Mouse (Mus musculus) cerebral cortex, adult 2 months (tissue): ENCODE measurements around the gene Arhgef15.

ENCODE experiments used
- WGBS: fragments of 180-500 bp; shearing (Covaris S2); methylation state at CpG from one replicate; pipeline ENCODE4 v1.1.7; 2018; 5-methylcytosine and 5-hydroxymethylcytosine counted together

The Arhgef15 gene

DNA sequence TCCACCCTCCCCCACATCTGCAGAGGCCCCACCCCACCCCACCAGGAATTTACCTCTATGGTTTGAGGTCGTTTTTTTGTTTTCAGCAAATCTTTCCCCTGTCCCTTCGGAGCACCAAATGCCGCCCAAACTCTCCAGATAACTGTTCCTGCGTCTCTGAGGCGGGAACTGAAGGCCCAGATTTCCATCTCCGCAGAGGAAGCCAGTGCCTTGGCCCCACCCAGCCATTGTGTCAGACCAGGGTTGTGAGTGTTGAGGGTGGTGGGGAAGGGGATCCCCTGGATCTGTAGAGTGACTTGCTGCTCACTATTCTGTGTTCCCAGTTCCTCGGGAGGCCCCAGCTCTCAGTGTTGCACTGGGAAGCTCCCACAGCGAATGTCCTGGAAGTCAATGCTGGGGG is at the start of gene Arhgef15:
Arhgef15 (minus strand) TSS at position 173 of the 400 bp plus-strand sequence.
- 66% methylated on average over 8 of the region's 8 CpGs for WGBS

DNA sequence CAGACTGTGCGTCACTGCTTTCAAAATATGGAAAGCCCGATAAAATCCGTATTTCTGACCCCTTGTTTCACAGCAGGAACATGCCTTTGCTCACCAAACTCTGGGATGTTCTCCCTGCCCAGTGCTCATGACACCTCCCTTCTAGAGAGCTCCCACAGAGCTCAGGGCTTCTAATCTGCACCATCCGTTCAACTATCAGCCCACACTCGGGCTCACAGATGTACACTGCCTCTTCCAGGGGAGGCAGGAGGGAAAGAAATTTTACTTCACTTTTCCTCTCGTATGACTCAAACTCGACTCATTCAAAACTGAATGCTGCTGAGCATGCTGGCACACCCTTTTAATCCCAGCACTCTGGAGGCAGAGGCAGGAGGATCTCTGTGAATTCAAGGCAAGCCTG is 47.9 kb upstream of the Arhgef15 start:
- 64% methylated on average over 7 of the region's 7 CpGs for WGBS

DNA sequence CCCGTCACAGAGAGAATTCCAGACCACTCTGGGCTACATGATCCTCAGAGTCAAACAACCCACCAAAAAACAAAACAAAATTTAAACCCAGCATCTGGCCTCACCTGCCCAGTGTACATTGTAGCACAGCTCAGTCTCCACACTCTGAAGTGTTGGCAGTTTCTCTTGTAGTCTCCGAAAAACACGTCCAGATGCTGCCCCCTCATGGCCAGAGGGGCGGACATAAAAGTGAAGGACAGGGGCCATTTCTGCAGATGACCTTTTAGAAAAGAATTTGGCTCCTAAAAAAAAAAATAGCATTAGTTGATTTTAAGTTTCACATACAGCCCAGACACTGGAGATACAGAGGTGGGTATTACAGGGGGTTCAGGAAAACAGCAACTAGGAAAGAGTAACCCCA is 46.3 kb upstream of the Arhgef15 start:
- WGBS, result 51% methylated on average over 4 of the region's 4 CpGs

DNA sequence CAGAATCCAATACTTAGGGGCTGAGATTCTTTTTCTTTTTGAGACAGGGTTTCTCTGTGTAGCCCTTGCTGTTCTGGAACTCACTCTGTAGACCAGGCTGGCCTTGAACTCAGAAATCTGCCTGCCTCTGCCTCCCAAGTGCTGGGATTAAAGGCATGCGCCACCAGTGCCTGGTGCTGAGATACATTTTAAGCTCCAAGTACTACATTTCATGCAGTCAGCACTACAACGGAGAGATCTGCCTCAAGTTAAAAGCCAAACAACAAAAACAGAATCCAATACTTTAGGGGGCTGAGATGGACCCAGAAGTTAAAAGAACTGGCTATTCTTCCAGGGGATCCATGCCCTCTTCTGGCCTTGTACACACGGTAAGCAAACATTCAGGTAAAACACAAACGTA is 45.5 kb upstream of the Arhgef15 start:
- WGBS, result 93% methylated on average over 4 of the region's 4 CpGs

DNA sequence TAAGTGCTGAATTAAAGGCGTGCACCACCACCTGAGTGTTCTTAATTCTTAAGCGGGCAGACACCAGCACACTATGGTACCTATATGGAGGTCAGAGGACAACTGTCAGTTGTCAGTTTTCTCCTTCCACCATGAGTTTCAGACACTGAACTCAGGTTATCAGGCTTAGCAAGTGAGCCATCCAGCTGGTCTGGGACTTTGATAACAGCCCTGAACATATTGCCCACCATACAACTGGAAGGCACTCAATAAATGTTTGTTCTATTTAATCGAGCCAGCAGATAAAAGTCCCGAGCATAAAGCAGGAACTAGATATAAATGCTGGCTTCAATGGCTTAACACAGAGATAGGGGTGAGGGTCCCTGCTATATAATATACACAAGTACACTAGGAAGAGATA is 39.8 kb upstream of the Arhgef15 start:
- 93% methylated on average over 4 of the region's 4 CpGs for WGBS

DNA sequence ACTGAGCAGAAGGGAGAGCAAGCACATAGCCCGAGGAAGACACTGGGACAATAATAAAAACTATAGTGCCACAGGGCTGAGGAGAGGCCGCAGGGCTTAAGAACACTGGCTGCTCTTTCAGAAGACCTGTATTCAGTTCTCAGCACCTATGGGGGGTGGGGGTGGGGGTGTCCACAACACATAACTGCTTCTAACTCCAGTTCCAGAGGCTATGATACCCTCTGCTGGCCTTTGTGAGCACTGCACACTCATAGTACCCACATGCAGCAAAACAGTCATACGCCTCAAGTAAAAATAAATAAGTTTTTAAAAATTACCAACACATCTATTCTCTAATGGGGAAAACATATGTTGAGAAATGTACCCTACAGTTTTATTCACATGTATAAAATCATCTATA is 37.1 kb upstream of the Arhgef15 start:
- WGBS, result 98% methylated on average over 3 of the region's 3 CpGs

DNA sequence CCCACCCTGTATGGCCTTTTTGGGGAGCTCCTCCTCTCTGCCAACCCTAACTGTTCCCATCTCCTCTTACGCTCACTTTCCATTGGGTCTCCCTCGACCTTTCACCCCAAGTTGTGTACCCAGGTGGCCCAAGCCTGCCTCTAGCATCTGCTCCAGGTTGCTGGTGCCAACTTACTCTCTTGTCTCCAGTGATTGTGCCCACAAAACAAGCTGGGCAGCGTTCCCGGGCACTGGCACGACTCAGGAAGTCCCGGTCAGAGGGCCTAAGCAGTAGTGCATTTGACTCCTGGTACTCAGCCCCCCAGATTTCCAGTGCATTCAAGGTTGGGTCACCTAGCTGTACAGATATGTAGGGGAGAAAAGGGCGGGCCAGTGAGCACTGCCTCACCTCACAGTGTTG is 35.8 kb upstream of the Arhgef15 start:
- WGBS, result 76% methylated on average over 7 of the region's 7 CpGs

DNA sequence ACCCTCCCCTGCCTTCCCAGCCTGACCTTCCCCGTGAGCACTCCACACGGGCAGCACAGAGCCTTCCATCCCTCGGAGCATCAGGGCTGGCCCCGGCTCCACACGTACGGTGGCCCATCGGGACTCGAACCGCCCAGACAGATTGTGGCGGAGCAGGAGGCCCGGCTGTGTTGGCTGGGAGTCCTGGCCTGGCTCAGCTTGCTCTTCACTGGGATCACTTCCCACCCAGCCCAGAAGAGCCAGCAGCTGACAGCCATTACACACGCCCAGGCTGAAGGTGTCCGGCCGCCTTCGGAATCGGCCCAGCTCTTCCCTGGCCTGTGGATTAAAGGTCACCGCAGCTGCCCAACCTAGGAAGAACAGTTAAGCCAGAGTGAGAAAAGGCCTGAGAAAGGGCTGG is 31.1 kb upstream of the Arhgef15 start:
- 84% methylated on average over 17 of the region's 17 CpGs for WGBS

DNA sequence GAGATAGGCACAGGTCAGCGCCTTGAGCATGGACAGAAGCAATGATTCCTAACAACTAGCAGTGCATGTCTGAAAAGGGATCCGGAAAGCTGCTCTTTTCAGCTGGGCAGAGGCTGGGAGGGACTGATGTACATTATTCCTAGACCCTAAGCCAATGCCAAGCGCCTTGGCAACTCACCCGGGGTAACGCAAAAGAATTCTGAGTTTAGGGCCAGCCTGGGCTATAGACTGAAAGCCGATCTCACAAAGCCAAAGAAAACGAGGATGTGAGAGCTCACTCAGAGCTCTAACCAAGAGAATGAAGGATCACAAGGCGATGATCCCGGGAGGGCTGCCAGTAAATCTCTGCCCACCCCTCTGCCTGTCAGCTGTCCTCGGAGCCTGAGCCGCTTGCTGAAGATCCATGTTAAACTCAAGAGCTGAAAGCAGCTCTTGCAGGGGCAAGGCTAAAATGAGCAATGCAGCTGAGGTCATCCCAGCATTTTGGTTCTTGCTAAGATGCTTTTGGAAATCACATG is 30.1 kb upstream of the Arhgef15 start:
- WGBS, result 67% methylated on average over 11 of the region's 11 CpGs

DNA sequence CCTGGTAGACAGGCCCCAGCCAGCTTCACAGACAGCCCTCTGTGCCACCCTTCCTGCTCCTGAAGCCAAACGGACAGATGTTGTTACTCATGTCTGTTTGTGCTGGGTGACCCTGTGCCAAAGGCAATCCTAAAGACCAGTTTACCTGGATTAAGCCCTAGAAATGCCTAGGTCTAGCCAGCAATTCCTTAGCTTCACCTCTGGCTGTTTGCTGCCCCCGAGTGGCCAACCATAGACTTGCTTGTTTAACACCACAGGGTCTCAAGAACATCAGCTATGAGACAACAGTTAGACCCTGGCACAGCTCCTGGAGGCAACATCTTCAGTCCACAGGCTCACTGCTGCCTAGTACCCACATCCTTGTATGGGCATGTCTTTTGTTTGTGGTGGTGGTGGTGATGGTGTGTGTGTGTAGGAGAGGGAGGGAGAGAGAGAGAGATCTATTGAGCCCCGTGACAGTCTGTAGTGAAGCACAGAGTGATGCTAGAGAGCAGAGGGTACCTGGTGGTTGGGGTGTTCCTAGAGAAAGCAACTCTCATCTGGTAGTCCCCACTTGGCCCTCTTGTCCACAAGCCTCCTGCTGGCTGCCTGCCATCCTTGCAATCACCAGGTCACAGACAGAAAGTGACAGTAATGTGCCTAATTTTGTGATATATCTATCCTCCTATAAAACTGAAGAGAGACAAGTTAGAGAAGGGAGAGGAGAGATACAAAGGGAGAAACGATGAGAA is 25.5 kb upstream of the Arhgef15 start:
- 27% methylated on average over 4 of the region's 4 CpGs for WGBS

DNA sequence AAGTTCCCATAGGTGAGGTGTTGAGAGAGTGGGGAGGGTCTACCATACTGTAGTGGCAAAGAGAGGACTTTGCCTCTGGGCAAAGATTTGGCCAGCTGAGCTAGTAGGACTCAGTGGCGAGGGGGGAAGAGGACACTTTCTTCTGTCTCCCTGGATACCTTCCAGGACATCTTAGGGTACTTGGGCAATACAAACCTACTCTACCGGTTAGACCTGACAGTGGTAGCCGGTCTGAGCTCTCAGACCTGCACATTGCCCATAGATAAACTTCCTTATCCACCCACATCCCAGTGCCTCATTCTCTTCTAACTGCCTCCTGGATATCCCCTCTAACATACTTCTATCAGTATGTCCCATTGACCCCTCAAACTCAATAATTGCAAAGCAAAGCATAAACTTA is 23.6 kb upstream of the Arhgef15 start:
- WGBS, result 81% methylated on average over 3 of the region's 3 CpGs

DNA sequence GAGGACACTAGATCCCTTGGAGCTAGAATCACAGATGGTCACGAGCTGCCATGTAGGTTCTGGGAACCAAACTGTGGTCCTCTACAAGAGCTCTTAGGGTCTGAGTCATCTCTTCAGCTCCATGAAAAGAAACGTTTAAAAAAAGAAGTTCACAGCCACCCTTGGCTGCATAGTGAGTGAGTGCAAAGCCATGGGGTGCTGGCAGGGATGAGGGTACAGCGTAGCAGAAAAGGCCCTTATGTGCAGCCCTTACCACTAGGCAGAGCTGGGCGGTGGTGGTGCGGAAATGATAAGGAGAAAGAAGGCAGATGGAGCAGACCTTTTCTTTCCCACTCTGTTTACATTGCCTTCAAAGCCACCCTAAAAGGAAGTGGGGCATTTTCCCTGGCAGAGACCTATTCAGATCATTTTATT is 22.0 kb upstream of the Arhgef15 start:
- WGBS, result 30% methylated on average over 5 of the region's 5 CpGs

DNA sequence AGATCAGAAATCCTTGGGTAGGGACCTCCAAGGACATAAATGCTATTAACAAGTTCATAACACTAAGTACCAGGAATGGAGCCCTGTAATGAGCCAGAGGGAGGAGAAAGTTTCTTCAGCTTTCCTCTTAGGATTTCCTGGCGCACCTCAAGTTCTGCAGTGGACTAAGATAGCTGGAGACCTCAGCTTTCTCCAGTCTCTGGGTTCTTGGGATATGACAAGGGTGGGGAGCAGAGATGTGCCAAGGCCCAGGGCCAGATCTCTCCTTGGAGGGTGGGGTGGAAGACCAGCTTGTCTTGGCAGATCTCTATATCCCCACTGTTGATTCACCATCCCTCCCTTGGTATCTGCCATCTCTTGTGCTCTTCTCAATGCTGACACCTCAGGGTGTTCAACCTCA is 18.3 kb upstream of the Arhgef15 start:
- 96% methylated on average over 1 of the region's 1 CpGs for WGBS

DNA sequence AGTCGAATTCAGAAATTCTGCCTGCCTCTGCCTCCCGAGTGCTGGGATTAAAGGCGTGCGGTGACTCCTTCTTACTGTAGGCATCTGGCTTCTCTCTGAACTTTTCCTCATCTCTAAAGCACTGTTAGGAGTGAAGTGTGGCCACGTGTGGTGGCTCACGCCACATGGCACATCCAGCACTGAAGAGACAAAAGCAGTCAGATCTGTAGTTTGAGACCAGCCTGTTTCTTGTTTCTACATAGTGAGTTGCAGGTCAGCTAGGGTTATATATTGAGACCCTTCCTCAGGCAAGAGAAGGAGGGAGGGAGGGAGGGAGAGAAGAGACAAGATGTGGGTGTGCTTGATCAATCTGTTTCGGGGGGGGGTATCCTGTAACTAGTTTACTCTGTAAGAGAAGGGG is 17.8 kb upstream of the Arhgef15 start, which contains the start of gene Rangrf:
Rangrf (minus strand) TSS at position 101 of the 400 bp plus-strand sequence.
- WGBS, result 82% methylated on average over 7 of the region's 7 CpGs

DNA sequence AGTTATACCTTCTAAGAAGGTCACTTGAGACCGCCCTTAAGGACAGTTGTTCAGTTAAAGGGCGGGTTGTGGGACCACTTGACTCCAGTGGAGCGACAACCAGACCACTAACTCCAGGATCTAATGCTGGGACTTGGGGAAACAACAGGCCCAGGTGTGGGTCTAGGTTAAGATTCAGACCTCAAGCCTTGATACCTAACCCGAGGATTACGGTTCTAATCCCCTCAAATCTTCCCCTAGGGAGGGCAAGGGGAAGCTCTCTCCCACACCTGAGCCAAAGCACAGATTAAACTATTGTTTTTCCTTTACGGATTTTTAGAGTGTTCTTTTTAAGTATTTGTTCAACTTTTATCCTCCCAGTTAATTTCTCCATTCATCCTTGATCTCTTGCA is 16.8 kb upstream of the Arhgef15 start:
- WGBS, result 34% methylated on average over 6 of the region's 6 CpGs

DNA sequence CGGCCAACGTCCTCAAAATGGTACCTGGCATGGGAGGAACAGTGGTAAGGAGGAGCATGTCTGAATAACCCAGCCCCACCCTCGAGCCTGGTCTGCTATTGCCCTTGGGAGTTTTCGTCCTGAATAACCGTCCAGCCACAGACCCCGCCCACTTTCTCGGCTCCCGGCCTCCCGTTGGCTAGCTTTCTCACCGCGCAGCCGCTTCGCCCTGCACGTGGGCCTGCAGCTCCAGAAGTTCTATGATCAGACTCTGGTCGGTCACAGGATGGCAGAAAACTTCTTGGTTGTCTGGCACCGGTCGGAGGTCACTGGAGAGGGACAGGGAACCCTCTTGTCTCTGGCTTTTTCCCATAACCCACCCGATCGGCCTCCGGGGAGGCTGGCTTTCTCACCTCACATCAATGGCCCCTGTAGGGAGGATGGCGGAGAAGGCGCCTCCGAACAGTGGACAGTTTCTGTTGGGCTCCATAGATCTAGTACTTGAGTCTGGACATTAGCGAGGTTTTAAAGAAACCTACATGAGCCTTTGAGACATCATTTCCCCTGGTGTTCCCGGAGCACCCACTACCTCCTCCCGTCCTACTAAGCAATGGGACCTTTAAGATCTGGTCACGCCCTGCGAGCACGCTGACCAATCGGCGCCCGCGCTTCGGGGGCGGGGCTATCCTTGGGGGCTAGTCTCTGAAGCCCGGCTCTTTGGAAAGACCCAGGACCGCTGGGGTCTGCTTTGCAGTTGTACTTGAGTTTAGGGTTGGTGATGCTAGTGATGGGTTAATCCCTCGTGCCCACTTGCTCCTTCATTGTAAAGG is 16.2 kb upstream of the Arhgef15 start:
- 2% methylated on average over 38 of the region's 38 CpGs for WGBS

DNA sequence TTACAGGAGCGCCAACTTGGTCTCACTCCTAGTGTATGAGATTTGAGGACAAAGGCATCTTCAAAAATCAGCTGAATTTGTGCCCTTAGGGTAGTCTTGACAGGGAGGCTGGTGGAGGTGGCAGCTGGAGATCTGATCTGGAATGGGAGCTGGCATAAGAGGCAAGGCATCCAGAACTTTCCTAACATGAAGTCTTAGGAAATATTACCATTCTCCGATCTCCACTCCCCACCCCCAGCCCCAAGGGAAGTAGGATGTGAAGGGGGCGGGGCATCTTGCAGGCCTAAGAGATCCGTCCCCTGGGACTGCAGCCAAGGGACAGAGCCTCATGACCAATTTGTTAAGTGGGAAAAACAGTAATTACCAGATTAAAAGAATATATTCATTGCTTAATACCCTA is 13.0 kb upstream of the Arhgef15 start:
- WGBS, result 67% methylated on average over 4 of the region's 4 CpGs

DNA sequence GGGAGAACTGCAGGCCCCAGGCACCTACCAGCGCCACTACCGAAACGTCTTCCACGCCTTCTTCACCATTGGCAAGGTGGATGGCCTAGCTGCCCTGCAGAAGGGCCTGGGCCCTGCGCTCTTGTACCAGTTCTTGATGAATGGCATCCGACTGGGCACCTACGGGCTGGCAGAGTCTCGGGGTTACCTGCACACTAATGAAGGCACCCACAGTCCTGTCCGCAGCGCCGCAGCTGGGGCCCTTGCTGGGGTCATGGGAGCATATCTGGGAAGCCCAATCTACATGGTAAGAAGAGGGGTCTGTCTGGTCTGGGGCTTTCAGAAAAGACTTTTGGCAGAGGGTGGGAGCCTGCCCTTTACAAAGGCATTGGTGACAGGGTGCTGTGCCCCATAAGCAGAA is 11.5 kb upstream of the Arhgef15 start:
- 88% methylated on average over 11 of the region's 11 CpGs for WGBS

DNA sequence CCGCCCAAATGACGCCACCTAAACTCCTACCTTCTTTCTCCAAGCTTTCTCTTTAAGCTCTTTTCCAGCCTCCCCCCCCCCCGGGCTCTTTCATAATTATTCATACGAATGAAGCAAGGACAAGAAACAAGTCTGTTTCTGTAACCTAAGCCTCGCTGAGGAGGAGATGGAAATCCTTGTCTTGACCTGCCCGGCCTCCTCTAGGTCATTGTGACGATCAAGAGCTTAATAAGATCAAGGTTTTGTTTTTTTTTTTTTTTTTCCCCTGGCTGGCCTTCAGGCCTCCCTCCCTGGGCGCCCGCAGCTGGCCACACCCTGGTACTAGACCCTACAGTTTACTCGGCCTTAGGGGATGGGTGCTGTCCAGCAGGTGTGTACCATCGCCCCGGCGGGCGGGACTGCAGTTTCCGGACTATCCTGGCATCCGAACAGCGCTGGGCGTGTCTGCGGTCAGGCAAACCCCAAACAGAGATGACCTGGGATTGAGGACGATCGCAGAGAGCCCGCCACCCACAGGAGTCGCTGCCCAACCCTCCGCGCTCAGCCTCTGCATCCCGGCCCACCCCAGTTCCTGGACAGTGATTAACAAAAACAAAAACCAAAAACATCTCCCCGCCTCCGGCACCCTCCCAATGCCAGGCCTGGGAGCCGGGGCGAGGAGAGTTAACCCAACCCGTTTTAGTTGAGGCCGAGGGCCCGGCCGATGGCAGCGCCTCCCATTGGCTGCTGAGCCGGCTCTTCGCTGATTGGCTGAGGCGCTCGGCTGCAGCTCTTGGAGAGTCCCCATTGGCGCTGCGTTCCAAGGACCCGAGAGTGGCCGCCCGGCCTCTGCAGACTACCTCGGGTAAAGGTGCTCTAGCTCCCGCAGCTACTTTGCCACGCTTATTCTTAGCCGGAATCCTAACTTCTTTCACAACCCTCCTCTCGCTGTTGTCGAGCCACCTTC is 10.3 kb upstream of the Arhgef15 start, which contains the start of gene Slc25a35:
Slc25a35 (plus strand) TSS at position 795 of the 946 bp plus-strand sequence.
- WGBS, result 1% methylated on average over 50 of the region's 50 CpGs

DNA sequence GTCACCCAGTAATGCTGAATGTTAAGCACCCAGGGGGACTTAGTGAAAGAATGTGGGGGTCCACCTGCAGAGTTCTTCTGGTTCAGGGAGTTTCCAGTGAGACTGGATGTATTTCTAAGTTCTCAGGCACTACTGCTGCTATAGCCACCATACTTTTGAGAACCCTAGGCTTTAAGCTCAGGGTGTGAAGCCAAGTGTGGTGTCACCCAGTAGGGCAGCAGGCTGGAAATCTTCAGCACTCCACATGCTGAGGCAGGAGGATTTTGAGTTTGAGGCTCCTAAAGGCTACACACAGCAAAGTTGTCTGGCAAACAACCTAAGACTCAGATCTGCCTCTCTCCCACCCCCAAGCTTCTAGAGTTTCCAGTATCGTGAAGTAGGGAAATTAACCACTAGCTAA is 9.3 kb upstream of the Arhgef15 start:
- 21% methylated on average over 1 of the region's 1 CpGs for WGBS

DNA sequence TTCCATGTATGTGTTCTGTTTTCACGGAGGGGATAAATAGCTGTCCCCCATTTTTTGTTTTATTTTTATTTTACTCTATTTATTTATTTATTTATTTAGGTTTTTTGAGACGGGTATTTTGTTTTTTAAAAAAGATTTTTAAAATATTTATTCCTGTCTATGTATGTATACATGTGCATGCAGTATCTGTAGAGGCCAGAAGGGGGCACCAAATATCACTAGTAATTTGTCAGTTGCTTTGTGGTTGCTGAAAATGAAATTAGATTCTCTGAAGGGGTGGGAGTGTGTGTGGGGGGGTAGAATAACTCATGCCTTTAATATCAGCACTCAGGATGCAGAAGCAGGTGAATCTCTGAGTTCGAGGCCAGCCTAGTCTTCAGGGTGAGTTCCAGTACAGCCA is 8.6 kb upstream of the Arhgef15 start:
- WGBS, result 30% methylated on average over 3 of the region's 3 CpGs

DNA sequence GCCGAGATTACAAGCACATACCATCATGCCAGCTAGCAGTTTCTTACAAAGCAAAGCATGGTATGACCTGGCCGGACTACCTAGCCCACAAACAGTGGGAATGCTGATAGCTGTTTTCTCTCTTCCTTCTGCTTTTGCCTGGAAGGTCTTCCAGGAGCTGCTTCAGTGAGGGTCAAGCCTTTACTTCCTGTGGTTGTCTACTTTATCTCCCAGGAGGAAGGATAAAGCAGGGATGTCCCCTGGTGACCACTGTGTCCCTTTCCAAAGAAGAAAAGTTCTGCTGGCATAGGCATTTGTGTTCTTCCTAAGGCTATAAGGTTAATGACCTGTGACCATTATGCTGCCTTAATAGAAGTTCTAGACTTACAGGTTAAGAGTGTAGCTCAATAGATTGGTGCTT is 6.1 kb upstream of the Arhgef15 start:
- WGBS, result 72% methylated on average over 2 of the region's 2 CpGs
